Mouse (Mus musculus): Measurements from ENCODE around the gene Gm16223. TPM values are rescaled to one million over a fixed set of nuclear protein-coding genes. Genes with fewer than 3 reads are reported as not detected.

The Gm16223 gene
- total RNA-seq (2017), result not detected in 2 replicates

DNA sequence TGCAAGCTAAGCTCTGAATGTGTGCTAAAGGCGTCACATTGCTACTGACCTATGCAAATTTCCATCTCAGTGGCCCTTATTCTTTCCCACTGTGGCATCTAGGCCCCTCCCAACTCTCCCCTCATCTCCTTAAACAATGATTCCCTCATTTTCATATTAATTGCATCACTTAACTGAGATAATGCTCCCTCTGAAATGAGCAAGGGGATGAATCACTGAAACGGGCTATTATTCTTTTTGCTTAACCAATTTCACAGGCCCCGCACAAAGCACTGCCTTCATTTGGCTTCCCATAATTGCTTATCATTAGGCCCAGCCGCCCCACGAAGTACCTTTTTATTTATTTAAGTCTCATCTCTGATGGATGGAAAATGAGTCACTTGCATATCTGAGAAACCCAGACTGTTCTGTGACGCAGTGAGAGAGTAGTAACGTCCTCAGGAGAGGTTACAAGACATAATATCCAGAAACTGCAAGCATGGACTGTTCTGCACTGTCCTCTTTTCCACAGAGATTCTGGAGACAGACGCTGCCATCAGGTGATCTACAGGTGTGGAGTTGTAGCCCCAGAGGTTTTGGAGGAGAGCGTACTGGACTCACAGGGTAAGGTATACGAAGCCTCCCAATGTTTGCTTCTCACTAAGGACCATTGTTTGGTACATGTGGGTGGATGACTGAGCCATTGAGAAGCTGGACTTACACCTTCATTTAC lies at the start of gene Gm16223:
Gm16223 (plus strand) TSS at position 485 of the 712 bp plus-strand sequence.
- ATAC-seq (ENCODE audit: extremely low read depth, insufficient number of reproducible peaks, low FRiP score, poor library complexity, severe bottlenecking), result no peak

DNA sequence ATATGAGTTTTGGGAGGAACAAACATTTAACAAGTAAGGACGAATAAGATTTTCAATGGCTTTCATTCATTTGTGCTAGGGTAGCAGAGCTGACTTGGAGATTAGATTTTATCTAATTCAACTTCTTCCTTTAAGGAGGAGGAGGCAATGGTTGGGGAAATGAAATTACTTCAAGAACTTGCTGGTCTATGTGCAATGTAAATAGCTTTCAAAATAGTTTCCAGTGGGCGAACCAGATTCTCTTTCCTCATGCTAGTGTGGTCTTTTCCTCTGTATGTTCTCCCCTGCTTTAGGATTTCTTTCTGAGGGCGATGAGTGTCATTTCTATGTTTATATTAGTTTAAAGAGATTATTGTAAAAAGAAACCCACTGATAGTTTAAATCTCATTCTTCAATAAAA lies 45.7 kb upstream of the Gm16223 start:
- no peak for ATAC-seq (ENCODE audit: extremely low read depth, insufficient number of reproducible peaks, low FRiP score, poor library complexity, severe bottlenecking)

DNA sequence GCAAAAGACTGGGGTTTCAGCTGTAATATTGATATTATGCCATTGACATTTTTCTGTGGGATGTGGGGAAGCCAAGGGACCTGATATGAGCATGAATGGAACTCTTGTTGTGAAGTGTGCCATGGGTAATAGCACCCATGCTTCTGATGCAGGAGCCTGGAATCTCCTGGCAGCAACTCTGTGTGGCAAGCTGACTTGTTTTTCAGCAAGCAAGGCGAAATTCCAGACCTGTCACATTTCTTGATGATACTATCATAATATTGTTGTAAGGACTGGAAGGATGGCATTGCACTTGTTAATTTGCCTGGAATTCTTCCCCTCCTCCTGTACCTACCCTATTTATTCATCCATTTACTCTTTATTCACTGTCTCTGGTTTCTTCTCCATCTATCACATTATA lies 44.2 kb upstream of the Gm16223 start:
- ATAC-seq (ENCODE audit: extremely low read depth, insufficient number of reproducible peaks, low FRiP score, poor library complexity, severe bottlenecking), result no peak

DNA sequence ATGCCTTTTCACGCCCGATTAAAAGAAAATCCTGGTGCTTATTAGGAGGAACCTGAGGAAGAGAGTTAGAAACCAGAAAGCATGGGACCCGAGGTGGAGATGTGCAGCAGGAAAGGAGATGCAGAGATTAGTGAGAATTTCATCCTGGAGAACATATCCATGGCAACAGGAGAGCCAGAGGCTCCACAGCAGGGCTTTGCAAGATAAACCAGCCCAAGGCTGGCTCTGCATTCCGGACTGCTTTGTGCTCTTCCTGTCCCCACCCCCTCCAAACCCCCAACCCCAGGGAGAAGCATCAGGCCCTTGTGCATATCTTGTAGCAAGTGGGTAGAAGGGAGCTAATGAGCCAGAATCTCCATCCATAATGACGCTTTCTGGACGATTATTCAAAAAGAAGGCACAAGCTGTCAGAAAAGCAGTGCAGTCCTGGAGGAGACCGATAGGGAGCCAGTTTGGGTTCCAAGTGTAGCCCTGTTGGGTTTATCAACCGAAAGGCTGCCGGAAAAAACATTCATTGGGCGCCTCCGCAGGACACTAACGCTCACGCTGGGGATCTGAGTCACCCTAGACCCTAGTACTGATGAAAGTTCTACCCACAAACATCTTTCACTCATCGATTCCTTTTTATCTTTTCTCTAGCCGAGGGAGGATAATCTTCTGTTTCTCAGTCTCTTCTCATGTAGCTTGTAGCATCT lies 31.2 kb upstream of the Gm16223 start:
- no peak for ATAC-seq (ENCODE audit: extremely low read depth, insufficient number of reproducible peaks, low FRiP score, poor library complexity, severe bottlenecking)

DNA sequence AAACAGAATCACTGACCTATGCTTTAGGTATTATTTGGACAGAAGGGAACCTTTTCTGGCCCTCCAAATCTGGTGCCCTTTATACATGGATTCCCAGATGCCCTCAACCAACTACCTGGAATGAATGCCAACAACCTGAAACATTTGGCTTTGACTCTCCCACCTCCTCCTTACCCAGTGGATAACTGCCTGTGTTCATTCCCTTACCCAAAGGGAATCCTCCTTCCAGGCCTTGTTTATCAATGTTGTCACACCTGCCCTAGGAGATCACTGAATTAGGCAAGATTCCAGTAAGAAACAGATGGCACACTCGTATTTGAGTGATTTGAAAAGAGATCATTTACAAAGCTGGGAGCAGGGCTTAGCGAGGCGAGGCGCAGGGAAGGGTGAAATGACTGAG lies 13.1 kb upstream of the Gm16223 start:
- ATAC-seq (ENCODE audit: extremely low read depth, insufficient number of reproducible peaks, low FRiP score, poor library complexity, severe bottlenecking), result no peak

DNA sequence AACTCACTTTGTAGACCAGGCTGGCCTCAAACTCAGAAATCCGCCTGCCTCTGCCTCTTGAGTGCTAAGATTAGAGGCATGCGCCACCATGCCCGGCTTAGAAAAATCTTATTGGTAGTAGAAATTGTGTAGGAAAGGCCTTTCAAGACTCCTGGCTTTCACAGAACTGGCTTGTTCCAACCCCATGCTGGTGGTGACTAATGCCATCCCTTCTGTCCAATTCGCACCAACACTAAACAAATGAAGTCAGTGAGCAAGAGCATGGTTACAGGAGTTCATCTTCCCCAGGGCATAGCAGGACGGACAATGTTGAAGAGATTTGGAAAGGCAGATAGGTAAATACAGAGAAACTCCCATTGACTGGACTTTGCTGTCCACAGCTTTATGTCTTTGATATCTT lies 12.6 kb upstream of the Gm16223 start:
- no peak for ATAC-seq (ENCODE audit: extremely low read depth, insufficient number of reproducible peaks, low FRiP score, poor library complexity, severe bottlenecking)

DNA sequence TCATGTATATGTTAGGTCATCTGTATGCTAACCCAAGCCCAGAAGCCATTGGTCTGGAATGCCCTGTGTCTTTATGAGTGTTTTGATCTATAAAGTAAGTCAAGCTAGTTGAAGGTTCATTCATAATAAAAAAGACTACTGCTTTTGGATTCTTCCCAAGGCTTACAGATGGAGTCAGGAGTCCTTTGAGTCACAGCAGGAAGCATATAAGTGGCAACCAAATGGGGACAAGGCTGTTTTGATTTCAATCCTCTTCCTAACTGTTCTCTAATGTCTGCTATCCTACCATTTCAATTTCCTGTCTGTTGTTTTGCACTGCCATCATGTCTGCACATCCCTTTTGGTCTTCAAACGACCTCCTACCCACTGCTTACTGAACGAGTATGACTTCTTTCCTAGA lies 2.7 kb upstream of the Gm16223 start:
- ATAC-seq (ENCODE audit: extremely low read depth, insufficient number of reproducible peaks, low FRiP score, poor library complexity, severe bottlenecking), result no peak

DNA sequence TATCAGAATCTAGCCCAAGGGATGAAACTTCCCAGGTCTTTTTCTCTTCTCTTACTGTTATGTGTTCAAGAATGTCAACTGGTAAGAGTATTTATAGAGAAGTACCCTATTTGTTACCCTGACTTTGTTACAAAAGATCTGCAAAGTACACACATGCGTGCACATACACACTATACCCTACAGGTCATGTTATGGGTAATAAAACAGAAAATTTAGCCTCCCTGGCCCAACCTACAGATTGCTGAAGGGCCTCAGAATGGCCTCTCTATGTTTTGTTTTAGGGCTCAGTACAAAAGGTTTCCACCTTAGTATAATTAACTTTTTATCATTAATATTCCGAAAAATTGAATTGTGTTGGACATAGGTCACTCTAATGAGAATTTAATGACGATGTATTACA lies 685 bp upstream of the Gm16223 start:
- no peak for ATAC-seq (ENCODE audit: extremely low read depth, insufficient number of reproducible peaks, low FRiP score, poor library complexity, severe bottlenecking)

DNA sequence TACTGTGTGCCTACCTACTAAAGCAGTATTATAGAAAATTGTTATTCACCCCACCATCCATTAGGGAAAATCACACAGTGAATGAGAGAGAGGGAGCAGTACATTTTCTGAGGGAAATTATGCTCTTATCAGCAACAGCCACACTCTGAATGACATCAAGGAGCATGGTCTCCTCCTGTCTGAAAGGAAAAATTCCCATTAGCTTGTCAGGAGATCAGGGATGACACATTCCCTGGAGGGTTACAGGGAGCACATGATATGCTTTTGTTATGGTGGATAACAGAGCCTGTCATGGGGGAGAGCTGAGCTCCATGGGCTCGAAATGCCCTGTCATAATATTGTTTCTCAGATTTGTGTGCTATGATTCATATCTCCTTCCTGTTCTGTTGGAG lies 424 bp downstream of the Gm16223 start:
- no peak for ATAC-seq (ENCODE audit: extremely low read depth, insufficient number of reproducible peaks, low FRiP score, poor library complexity, severe bottlenecking)

DNA sequence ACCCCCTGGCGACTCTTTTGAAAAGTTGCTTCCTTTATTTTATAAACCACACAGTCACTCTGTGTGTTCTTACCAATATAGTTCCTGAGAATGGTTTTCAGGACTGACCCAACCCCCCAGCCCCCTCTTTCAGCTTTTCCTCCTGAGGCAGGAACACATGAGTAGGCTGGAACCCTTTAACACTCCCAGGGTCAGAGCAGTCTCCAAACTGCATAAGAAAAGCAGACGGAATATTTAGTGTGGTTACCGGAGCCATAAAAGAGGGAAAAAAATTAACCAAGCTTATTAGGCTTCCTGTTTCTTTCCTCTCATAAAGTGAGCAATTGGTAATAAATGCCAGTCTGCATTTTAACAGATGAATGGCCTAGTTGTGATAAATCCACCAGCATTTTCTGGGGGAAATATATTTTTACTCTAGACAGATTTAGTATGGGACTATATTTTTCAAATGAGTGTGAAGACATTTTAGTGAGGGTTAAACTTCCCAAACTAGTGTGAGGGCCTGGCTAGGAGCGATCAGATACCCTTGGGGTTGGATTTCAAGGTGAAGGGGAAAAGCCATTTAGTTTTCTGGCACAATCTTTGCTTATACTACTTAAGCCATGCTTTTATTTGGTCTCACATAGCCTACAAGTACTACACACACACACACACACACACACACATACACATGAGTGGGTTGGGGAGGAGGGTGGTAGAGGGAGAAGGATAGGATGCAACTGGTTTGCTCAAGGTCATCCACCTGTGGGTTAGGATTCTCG lies 49.0 kb downstream of the Gm16223 start:
- ATAC-seq (ENCODE audit: extremely low read depth, insufficient number of reproducible peaks, low FRiP score, poor library complexity, severe bottlenecking), result no peak

DNA sequence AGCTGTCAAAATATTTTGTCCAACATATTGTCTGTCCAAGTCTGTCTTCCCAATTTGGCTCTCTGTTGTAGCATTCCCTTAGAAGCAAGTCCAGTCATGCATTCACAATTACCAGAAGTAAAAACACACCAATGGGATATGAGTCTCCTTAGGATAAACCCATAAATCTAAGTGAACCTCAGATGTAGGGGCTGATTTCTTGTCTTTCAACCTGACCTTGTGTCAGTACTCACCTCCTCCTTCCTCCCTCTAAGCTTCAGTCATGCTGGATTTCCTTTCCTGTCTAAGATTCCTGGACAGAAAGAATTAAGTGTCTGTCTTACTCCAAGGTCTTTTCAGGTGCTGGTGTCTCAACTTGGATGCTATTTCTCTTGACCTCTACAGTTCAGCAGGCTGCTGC lies 57.8 kb downstream of the Gm16223 start:
- ATAC-seq (ENCODE audit: extremely low read depth, insufficient number of reproducible peaks, low FRiP score, poor library complexity, severe bottlenecking), result no peak

DNA sequence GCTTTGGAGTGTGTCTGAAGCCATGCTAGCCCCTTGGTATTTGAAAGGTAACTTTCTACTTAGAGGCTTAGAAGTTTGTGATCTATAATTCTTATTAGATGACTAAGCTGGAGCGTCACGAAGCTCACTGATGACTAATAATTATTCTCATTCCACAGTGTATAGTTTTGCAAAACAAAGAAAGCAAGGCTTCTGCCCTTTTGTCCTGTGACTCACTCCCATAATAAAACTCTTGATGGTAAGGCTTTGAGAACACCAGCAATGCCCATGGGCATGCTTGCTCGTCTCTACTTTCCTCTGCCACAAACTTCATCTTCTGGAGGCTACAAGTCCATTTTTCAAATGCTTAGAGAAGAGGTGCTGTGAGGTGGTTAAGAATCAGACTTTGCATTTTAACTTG lies 87.9 kb downstream of the Gm16223 start:
- ATAC-seq (ENCODE audit: extremely low read depth, insufficient number of reproducible peaks, low FRiP score, poor library complexity, severe bottlenecking), result no peak

DNA sequence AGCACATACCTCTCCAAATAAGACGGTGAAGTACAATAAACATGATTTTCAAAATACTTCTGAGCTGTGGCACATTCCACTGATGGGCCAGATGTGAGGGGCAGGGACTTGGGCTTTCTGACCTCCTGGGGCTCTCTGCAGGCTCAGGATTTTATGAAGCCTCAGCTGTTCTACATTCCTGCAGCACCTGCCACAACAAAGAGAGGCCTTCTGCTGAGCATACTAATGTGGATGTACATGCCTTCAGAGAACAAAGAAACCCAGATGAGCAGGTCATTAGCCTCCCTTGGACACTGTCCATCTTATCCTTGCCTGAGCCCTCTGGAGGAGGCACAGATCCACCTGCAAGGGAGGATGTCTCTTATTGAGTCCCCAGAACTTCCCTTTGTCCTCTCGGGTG lies 97.0 kb downstream of the Gm16223 start:
- no peak for ATAC-seq (ENCODE audit: extremely low read depth, insufficient number of reproducible peaks, low FRiP score, poor library complexity, severe bottlenecking)

DNA sequence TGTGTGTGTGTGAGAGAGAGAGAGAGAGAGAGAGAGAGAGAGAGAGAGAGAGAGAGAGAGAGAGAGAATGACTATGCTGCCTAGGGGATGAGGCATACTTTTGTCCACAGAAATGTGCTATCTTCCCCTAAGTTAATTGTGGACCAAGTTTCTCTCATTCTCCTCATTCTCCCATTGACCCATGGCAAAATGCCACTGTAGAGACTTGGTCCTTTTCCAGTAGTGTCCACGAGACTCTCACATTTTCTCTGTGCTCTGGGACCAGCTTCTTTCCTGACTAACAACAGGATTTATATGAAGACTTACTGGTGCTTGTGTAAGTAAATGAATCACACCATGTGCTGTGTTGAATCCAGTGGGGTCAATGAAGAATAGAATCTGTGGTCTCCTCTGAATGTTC lies 98.6 kb downstream of the Gm16223 start:
- ATAC-seq (ENCODE audit: extremely low read depth, insufficient number of reproducible peaks, low FRiP score, poor library complexity, severe bottlenecking), result no peak

DNA sequence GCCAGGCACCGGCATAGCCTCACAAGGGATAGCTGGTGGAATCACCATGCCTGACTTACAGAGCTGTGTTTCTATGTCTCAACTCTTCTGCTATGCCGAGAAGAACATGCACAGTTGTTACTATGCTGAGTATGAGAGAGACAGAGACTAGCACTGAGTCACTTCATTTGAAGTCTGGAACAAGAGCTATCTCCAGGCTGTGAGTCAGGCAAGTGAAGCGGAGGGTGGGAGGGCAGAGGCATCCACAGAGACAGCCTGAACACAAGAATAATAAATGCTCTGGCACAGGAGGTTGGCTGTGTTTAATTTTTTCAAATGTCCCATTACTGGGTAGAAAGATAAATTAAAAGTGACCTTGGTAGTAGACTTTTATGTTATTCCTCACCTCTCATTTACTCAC lies 100.3 kb downstream of the Gm16223 start:
- no peak for ATAC-seq (ENCODE audit: extremely low read depth, insufficient number of reproducible peaks, low FRiP score, poor library complexity, severe bottlenecking)

DNA sequence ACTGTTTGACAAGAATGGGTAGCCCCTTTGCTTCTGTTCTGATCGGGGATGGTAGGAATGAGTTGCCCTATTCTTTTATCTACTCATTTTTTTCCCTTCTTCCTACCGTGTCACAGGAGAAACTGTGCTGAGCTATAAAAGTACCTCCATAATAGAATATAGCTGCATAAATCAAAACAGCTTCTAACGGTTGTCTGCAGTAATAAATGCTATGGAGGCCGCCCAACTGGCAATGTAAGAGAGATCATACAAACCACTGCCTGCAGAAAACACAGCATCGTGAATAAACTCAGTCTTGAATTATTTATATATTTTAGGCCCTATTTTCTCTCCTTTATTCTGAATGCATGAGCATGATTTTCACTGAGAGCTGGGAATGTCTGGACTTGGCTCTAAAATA lies 101.0 kb downstream of the Gm16223 start:
- no peak for ATAC-seq (ENCODE audit: extremely low read depth, insufficient number of reproducible peaks, low FRiP score, poor library complexity, severe bottlenecking)

DNA sequence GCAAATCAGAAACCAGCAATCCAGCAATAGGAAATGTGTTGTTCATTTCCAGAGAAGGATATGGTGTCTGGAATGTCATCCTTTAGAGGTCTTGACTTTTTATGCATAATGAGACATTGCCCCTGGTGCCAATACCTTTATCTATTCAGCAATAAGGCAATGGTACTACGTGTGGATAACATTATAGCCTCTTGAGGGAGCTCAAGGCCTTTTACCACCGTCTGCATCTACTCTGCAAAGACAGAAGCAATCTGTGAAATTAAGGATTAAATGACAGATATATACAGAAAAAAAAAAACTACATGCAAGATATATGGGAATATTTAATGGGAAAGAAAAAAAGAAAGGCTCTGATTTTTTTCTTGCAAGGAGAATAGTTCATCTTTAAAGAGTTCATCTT lies 106.3 kb downstream of the Gm16223 start:
- ATAC-seq (ENCODE audit: extremely low read depth, insufficient number of reproducible peaks, low FRiP score, poor library complexity, severe bottlenecking), result no peak

DNA sequence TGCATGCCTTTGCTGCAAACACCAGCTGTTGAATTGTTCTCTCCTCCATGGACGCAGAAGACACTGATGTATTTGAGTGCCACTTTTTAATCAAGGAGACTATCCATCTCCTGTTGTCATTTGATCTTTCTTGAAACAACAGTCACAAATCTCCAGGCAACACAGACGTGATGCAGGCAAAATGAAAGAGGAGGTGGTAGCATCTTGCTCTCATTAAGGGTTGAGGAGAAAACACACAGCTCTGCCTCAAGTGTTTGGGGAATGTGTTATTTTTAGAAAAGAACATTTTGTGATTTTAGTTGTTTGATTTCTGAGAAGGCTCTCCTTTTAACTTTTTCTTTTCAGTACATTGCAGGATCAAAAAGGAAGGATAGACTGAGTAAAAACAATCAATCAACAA lies 107.7 kb downstream of the Gm16223 start:
- no peak for ATAC-seq (ENCODE audit: extremely low read depth, insufficient number of reproducible peaks, low FRiP score, poor library complexity, severe bottlenecking)

DNA sequence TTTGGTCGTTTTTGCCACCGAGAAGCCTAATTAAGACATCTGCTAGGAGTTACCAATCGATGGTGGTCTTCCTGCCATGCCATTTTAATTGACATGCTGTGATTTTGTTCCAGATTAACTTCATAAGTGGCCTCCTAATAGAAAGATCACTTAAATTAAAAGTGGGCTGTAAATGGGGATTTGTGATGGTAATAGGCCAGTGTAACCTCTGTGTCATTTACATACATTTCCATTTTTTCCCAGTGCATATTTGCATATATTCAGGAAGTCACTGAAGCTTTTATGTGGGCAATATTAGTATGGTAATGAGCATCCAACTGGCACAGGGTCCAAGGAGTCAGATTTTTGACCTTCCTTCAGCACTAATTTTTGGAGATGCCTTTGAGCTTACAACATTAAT lies 130.7 kb downstream of the Gm16223 start:
- ATAC-seq (ENCODE audit: extremely low read depth, insufficient number of reproducible peaks, low FRiP score, poor library complexity, severe bottlenecking), result no peak

DNA sequence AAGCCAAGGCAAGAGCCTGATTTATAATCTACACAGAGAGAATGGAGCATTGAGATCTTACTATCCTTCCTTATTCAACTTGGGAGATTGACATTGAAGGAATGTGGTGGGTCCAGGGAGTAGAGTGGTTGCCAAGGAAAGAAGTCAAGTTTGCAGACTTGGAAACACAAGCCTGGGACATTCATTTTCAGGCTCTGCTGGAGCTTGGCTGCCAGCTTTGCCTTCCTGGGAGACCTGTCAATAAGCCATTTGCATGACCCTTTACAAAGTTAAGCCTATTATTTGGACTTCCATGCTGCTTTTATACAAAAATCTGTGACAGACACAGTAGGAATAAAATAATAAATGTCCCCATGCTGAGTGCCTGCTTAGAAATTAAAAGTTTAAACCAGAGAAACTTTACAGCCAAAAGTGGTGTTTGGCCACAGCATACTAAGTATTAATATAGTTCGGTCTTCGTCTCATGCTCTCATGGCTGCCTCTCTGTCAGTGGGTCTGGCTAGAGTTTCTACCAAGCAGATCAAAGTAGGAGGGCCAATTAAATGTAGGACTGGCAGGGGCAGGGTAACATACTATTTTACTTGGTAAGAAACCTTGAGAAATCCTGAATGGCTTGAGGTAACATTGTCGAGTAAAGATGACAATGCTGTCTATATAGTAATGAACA lies 139.8 kb downstream of the Gm16223 start:
- no peak for ATAC-seq (ENCODE audit: extremely low read depth, insufficient number of reproducible peaks, low FRiP score, poor library complexity, severe bottlenecking)

Data from neutrophil, adult 5-6 weeks (primary cell).